Mouse (Mus musculus) small intestine, adult 2 months (tissue): ENCODE measurements around the gene 0610037L13Rik.

Experiments used
- CTCF ChIP-seq: fragments of 200-500 bp; IDR thresholded peaks from 2 replicates; pipeline ENCODE4 v1.5.1; 2012; ENCODE audit warnings: low read depth, mild to moderate bottlenecking, control low read depth, inconsistent platforms, low read length, moderate library complexity, mixed read lengths; ENCODE audit not compliant: insufficient replicate concordance, insufficient read length; ENCODE audit errors: extremely low read depth
- POLR2A ChIP-seq: fragments of 200-500 bp; IDR thresholded peaks from 2 replicates; pipeline ENCODE4 v1.6.1; 2012; ENCODE audit warnings: low read depth, mild to moderate bottlenecking, control low read depth, inconsistent platforms, low read length, moderate library complexity

GRCm38 (mm10) chr4:107864866-107865265, 24.7 kb upstream of the 0610037L13Rik start:
- TF ChIP-seq CTCF, result no peak
- TF ChIP-seq POLR2A, result no peak
